Mouse (Mus musculus) testis, adult 2 months (tissue): ENCODE data around the gene Upk3a.
A peak's percentile ranks its signal among the peaks of the same experiment; 100 is the strongest.

Experiments
- CTCF ChIP-seq: fragments of 200-500 bp; IDR thresholded peaks from 2 replicates; pipeline ENCODE4 v1.5.1; 2012; ENCODE audit warnings: low read depth, mild to moderate bottlenecking, inconsistent platforms, low read length, moderate library complexity; ENCODE audit not compliant: control insufficient read depth, insufficient read depth, insufficient replicate concordance
- POLR2A ChIP-seq: fragments of 200-500 bp; IDR thresholded peaks from 2 replicates; pipeline ENCODE4 v1.6.1; 2012; ENCODE audit warnings: low read depth, mild to moderate bottlenecking, inconsistent platforms, low read length, moderate library complexity; ENCODE audit not compliant: control insufficient read depth

GRCm38 (mm10) chr15:85000984-85001982 is 15.7 kb upstream of the Upk3a start:
- no peak for TF ChIP-seq POLR2A
- peak; percentile 83 for TF ChIP-seq CTCF
